Mouse (Mus musculus) C2C12 (cell line): Measurements from ENCODE around the gene Gm2016. TPM values are rescaled to one million over a fixed set of nuclear protein-coding genes. Genes with fewer than 3 reads are reported as not detected.

Experiments used
- polyA plus RNA-seq: library from polyadenylated mRNA; unstranded; fragments of >200 nt; fragmentation: generic; extraction: Trizol; gene quantifications from one replicate; pipeline ENCODE4 v1.2.1, GENCODE M21; 2012; ENCODE audit warnings: missing spikeins

Gene Gm2016
- polyA plus RNA-seq, 1 experiment: 0.12 TPM

Other genes with a start within 250 kb of the Gm2016 start
- not detected for gene Gm16381, start 229.5 kb upstream of the Gm2016 start, polyA plus RNA-seq
- not detected for gene Gm21319, start 98.3 kb upstream of the Gm2016 start, polyA plus RNA-seq
- gene Gm21936, start 78.6 kb upstream of the Gm2016 start, polyA plus RNA-seq: not detected
- not detected for gene BB287469, start 57.5 kb upstream of the Gm2016 start, polyA plus RNA-seq
- not detected for gene Gm2001, start 31.7 kb upstream of the Gm2016 start, polyA plus RNA-seq
- not detected for gene Gm2022, start 21.3 kb downstream of the Gm2016 start, polyA plus RNA-seq
- not detected for gene Gm2035, start 45.8 kb downstream of the Gm2016 start, polyA plus RNA-seq
- 0.08 TPM for gene Gm2042, start 80.0 kb downstream of the Gm2016 start, polyA plus RNA-seq
- gene Gm2075, start 137.8 kb downstream of the Gm2016 start, polyA plus RNA-seq: not detected
- gene Gm6803, start 144.7 kb downstream of the Gm2016 start, polyA plus RNA-seq: not detected
- gene Gm2056, start 152.9 kb downstream of the Gm2016 start, polyA plus RNA-seq: not detected
- gene Gm16368, start 209.6 kb downstream of the Gm2016 start, polyA plus RNA-seq: not detected